Mouse (Mus musculus) CH12F3 (cell line): ENCODE measurements around the gene Tmem151a.

Experiments
- in situ Hi-C: fragments of 300-500 bp; cut with MboI; formaldehyde crosslinking; loops from 2 replicates; pipeline ENCODE4 v1.14.3; 2020; ENCODE audit warnings: low sequenced_read_pairs

The Tmem151a gene

DNA sequence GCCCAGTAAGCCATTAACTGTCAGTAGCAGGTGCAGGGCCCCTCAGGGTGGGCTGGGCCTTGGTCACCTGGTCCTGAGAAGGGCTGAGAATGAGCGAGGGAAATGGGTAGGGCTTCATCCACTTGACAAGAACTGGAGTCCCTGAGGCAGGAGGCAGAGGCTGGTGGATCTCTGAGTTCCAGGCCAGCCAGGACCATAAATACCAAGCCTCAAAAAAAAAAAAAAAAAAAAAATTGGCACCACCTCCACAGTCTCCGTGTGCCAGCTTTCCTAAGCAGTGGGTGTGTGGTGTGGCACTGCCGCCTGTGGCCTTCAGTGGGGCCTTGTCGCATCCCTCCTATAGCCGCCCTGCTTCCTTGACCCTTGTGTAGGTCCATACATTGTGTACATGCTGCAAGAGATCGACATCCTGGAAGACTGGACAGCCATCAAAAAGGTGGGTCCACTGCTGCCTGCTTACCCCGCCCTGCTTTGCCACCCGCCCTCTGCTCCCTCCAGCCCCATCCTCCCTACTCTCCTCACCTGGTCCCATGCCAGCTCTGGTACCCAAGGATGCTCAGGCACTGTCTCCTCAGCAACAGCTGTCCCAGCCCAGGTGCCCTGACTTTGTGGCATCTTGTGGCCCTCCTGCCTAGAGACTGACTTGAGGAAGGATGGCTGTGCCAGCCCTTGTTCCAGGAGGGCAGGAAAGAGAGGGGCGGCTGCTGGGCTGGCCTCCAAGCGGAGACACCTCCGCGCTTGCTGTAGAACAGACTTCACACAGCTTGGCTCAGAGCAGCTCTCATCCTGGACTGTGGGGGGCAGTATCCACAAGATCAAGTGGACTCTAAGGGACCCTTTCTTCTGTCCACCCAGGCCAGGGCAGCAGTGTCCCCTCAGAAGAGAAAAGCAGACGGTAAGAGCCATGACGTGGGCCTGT, 36.9 kb downstream of the Tmem151a start:
- in situ Hi-C loops = no loop called here

- in situ Hi-C loops = no loop called here
Observed at GRCm38 (mm10) chr19:5045531-5045930, 39.8 kb downstream of the Tmem151a start.

- in situ Hi-C loops = no loop called here
Observed at GRCm38 (mm10) chr19:5041588-5041987, 43.7 kb downstream of the Tmem151a start.

GRCm38 (mm10) chr19:5040862-5041523, 44.3 kb downstream of the Tmem151a start, which contains the start of gene Brms1:
Gene Brms1 (plus strand): TSS chr19:5041354.
- in situ Hi-C loops = no loop called here

DNA sequence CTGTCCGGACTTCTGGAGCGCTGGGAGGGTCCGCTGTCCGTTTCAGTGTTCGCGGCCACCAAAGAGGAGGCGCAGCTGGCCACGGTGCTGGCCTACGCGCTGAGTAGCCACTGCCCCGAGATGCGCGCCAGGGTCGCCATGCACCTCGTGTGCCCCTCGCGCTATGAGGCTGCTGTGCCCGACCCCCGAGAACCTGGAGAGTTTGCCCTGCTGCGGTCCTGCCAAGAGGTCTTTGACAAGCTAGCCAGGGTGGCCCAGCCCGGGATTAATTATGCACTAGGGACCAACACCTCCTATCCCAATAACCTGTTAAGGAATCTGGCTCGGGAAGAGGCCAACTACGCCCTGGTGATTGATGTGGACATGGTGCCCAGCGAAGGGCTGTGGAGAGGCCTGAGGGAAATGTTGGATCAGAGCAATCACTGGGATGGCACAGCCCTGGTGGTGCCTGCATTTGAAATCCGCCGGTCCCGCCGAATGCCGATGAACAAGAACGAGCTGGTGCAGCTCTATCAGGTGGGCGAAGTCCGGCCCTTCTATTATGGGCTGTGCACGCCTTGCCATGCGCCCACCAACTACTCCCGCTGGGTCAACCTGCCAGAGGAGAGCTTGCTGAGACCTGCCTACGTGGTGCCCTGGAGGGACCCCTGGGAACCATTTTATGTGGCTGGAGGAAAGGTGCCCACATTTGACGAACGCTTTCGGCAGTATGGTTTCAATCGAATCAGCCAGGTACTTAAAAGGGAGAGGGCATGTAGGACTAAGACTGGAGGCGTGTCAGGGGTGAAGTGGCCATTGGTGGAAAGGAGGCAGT, 45.8 kb downstream of the Tmem151a start:
- in situ Hi-C loops = no loop called here

GRCm38 (mm10) chr19:5038709-5039156, 46.6 kb downstream of the Tmem151a start, which contains the start of the genes B4gat1 and AC124502.3:
Gene B4gat1 (plus strand): TSS chr19:5038826.
Gene AC124502.3 (plus strand): TSS chr19:5038891.
- in situ Hi-C loops = no loop called here

- in situ Hi-C loops = no loop called here
Observed at GRCm38 (mm10) chr19:5037678-5038571, 47.4 kb downstream of the Tmem151a start.

DNA sequence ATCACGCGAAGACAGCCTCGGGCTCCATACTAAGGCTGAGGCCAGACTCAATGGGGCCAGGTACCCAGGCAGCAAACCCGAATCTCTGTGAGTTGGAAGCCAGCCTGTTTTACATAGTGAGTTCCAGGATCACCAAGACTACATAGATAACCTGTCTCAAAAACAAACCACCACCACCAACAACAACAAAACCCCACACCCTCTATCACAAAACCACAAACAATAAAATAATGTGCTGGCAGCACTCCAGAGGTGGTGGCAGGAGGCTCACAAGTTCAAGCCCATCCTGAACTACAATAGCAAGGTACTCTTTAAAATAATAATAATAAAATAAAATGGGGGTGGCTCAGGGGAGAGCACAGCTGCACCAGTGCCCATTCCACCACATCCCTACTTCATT, 48.8 kb downstream of the Tmem151a start:
- in situ Hi-C loops = no loop called here

DNA sequence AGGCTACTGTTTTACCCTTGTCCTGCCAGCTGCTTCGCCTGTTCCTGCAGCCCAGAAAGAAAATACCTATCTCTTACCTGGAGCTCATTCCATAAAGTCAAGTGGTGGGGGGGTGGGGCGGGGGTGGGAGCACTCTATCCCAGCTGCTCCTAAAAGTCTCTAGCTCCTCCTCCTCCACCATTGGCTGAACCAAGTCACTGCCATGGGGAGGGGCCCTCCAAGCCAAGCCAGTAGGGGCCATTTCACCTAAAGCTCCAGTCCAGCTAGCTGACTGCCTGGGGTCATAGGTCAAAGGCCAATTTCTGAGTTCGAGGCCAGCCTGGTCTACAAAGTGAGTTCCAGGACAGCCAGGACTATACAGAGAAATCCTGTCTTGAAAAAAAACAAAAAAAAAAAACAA, 52.6 kb downstream of the Tmem151a start:
- in situ Hi-C loops = no loop called here

DNA sequence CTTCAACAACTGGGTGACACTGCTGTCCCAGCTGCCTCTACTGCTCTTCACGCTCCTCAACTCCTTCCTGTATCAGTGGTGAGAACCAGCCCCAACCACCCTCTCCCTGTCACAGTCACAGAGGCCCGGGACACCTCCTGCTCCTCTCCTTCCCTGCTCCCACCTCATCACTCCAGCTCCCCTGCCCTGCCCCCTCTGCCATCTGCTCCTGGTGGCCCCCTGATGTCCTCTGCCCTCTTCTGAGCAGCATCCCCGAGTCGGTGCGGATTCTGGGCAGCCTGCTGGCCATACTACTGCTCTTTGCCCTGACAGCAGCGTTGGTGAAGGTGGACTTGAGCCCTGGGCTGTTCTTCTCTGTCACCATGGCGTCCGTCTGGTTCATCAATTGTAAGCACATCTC, 59.2 kb downstream of the Tmem151a start:
- in situ Hi-C loops = no loop called here

DNA sequence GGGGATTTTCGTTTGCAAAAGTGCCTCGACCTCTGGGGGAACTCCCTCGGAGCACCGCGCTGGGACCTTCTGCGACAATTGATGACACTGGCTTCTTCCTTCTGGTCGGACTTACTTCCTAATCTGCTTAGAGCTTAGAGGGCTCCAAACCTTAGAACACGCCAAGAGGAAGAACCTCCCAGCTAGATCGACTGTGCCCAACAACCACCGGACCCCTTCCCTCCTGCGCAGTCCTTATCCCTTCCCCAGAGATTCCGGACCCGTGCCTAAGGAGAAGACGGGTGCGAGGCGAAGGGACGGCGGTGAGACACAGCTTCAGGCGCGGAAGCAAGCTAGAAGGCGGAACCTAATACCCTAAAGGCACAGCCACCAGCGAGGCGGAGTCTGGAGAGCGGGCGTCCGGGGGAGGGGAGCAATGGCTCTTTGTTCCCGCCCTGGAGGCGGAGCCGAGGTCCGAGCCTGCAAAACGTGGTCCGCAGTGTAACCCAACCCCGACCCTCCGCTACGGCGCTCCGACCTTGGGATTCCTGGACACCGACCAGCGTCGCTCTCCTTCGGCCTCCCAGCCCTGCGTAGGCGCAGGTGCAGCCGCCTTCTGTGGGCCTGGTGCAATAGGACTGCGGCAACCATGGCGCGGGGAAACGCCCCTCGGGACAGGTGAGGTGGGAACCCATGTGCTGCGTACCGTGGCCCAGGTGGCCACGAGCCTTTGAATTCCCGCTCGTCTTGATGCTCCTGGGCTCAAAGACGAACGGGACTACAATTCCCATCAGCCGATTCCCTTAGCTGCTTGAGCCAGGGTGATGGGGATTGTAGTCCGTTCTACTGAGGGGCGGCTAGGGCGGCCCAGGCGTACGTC, 61.5 kb downstream of the Tmem151a start, which contains the start of gene Slc29a2:
TSS of gene Slc29a2 (plus strand) at position 240 of the 859 bp plus-strand sequence.
- in situ Hi-C loops = no loop called here

DNA sequence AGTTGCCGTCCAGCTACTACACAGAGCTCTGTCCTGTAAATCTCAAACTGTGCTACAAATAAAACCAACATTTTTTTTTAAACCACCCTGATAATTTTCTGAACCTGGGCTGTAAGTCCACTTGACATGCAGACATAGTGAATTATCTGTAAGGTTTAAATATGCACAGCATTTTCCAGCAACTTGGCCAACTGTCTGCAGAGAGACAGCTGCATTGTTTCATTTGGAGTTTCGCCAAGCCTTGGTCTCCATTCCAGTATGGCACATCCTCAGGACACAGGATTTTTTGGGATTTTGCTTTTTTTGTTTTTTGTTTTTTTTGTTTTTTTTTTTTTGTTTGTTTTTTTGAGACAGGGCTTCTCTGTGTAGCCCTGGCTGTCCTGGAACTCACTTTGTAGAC, 63.9 kb downstream of the Tmem151a start:
- in situ Hi-C loops = no loop called here
